Mouse (Mus musculus) CD4-positive naive resting alpha-beta T cell, adult 57 days (primary cell): ENCODE measurements around the gene Angptl1. TPM values are rescaled to one million over a fixed set of nuclear protein-coding genes. Genes with fewer than 3 reads are reported as not detected.

Experiments
- total RNA-seq: library from RNA; stranded (reverse); gene quantifications from one replicate; pipeline ENCODE4 v1.2.4, GENCODE M21; 2023

Gene Angptl1
- not detected for total RNA-seq

GRCm38 (mm10) chr1:156838177-156838576 is at the start of gene Angptl1:
Gene Angptl1 (plus strand): TSS chr1:156838562.

Other genes with a start within 250 kb of the Angptl1 start
- 13.6 TPM for gene Tor3a, start 164.2 kb upstream of the Angptl1 start, total RNA-seq
- gene Fam20b, start 119.5 kb upstream of the Angptl1 start, total RNA-seq: 15.5 TPM
- 107 TPM for gene Ralgps2, start 101.1 kb downstream of the Angptl1 start, total RNA-seq